Mouse (Mus musculus): Measurements from ENCODE around the gene Adk. TPM values are rescaled to one million over a fixed set of nuclear protein-coding genes. Genes with fewer than 3 reads are reported as not detected.

Gene Adk
- total and polyA plus RNA-seq, 2 experiments from 2014 or later = 126 to 246 TPM

GRCm38 (mm10) chr14:21367095-21367494, 314.7 kb downstream of the Adk start:
- Histone ChIP-seq H3K27ac (ENCODE audit: low read depth) (peak overlapping the region; percentile 57), H3K4me3 (ENCODE audit: low read depth, low read length) (no peak overlapping the region)

GRCm38 (mm10) chr14:21368622-21369021, 316.2 kb downstream of the Adk start:
- Histone ChIP-seq H3K36me3 (replicated peaks; ENCODE audit: control insufficient read depth, insufficient read depth, low read length) (0 out of 2 replicates have a peak, but pooled peaks cover 4% of the 10 kb centered on the region), H3K27ac (ENCODE audit: low read depth) (no peak overlapping the region), H3K9me3 (replicated peaks; ENCODE audit: control insufficient read depth, low read length) (peaks cover 3% of the 10 kb centered on the region; the same call in 1 of the 2 replicates), H3K27me3 (ENCODE audit: control insufficient read depth, insufficient read depth, low read length) (no peaks in the 10 kb centered on the region), H3K4me1 (ENCODE audit: control insufficient read depth, insufficient read depth) (peaks cover 18% of the 10 kb centered on the region; the same call in 1 of the 2 replicates), H3K4me3 (ENCODE audit: low read depth, low read length) (no peak overlapping the region), H3K9ac (replicated peaks; ENCODE audit: low read depth, low read length) (no peak overlapping the region), H3K4me2 (ENCODE audit: low read depth, low read length) (no peak overlapping the region)
- no peak for DNase-seq (ENCODE audit: low spot score)
- no peak for ATAC-seq (ENCODE audit: insufficient read depth, low read depth)
- WGBS = 36% methylated on average over 2 of the region's 2 CpGs
- TF ChIP-seq CTCF (IDR thresholded peaks at IDR 0.05; ENCODE audit: low read depth) = no peak
- TF ChIP-seq EP300 (IDR thresholded peaks at IDR 0.05; ENCODE audit: low read depth) = no peak

More at GRCm38 (mm10) chr14:21367095-21367494, 314.7 kb downstream of the Adk start:
- Histone ChIP-seq H3K9ac (replicated peaks; ENCODE audit: low read depth, low read length) (no peak overlapping the region), H3K4me2 (ENCODE audit: low read depth, low read length) (no peak overlapping the region), H3K9me3 (replicated peaks; ENCODE audit: control insufficient read depth, low read length) (peaks cover 3% of the 10 kb centered on the region; the same call in 1 of the 2 replicates), H3K27me3 (ENCODE audit: control insufficient read depth, insufficient read depth, low read length) (no peaks in the 10 kb centered on the region), H3K36me3 (replicated peaks; ENCODE audit: control insufficient read depth, insufficient read depth, low read length) (0 out of 2 replicates have a peak, but pooled peaks cover 4% of the 10 kb centered on the region), H3K4me1 (ENCODE audit: control insufficient read depth, insufficient read depth) (peaks cover 18% of the 10 kb centered on the region; the same call in 1 of the 2 replicates)
- WGBS = 58% methylated on average over 2 of the region's 2 CpGs
- TF ChIP-seq CTCF (IDR thresholded peaks at IDR 0.05; ENCODE audit: low read depth) = no peak
- TF ChIP-seq EP300 (IDR thresholded peaks at IDR 0.05; ENCODE audit: low read depth) = 0 out of 2 replicates have a peak, but pooled peaks have one; percentile 24
- ATAC-seq (ENCODE audit: insufficient read depth, low read depth) (peak; percentile 39; the same call in 1 of the 2 replicates), DNase-seq (ENCODE audit: low spot score) (peak; percentile 50)

GRCm38 (mm10) chr14:21369127-21369526, 316.8 kb downstream of the Adk start:
- H3K27ac ChIP-seq (ENCODE audit: low read depth) = peak overlapping the region; percentile 48; the same call in 1 of the 2 replicates
- WGBS = 6% methylated on average over 5 of the region's 5 CpGs

GRCm38 (mm10) chr14:21371946-21372345, 319.6 kb downstream of the Adk start:
- WGBS = 82% methylated on average over 2 of the region's 2 CpGs
- H3K4me1 ChIP-seq (ENCODE audit: control insufficient read depth, insufficient read depth) = peaks cover 15% of the 10 kb centered on the region; the same call in 1 of the 2 replicates
- DNase-seq (ENCODE audit: low spot score) (no peak), ATAC-seq (ENCODE audit: insufficient read depth, low read depth) (no peak)
- no peak for TF ChIP-seq CTCF (IDR thresholded peaks at IDR 0.05; ENCODE audit: low read depth)
- no peak for TF ChIP-seq EP300 (IDR thresholded peaks at IDR 0.05; ENCODE audit: low read depth)
- H3K9me3 ChIP-seq (replicated peaks; ENCODE audit: control insufficient read depth, low read length) = no peaks in the 10 kb centered on the region
- no peak overlapping the region for H3K27ac ChIP-seq (ENCODE audit: low read depth)
- H3K4me2 ChIP-seq (ENCODE audit: low read depth, low read length) = no peak overlapping the region
- H3K9ac ChIP-seq (replicated peaks; ENCODE audit: low read depth, low read length) = no peak overlapping the region
- no peaks in the 10 kb centered on the region for H3K36me3 ChIP-seq (replicated peaks; ENCODE audit: control insufficient read depth, insufficient read depth, low read length)
- no peaks in the 10 kb centered on the region for H3K27me3 ChIP-seq (ENCODE audit: control insufficient read depth, insufficient read depth, low read length)
- H3K4me3 ChIP-seq (ENCODE audit: low read depth, low read length) = no peak overlapping the region

More at GRCm38 (mm10) chr14:21369127-21369526, 316.8 kb downstream of the Adk start:
- TF ChIP-seq EP300 (IDR thresholded peaks at IDR 0.05; ENCODE audit: low read depth) (peak; percentile 21; the same call in 1 of the 2 replicates), CTCF (IDR thresholded peaks at IDR 0.05; ENCODE audit: low read depth) (no peak)
- Histone ChIP-seq H3K9me3 (replicated peaks; ENCODE audit: control insufficient read depth, low read length) (peaks cover 3% of the 10 kb centered on the region; the same call in 1 of the 2 replicates), H3K9ac (replicated peaks; ENCODE audit: low read depth, low read length) (no peak overlapping the region), H3K4me1 (ENCODE audit: control insufficient read depth, insufficient read depth) (peaks cover 18% of the 10 kb centered on the region; the same call in 1 of the 2 replicates), H3K4me2 (ENCODE audit: low read depth, low read length) (no peak overlapping the region), H3K36me3 (replicated peaks; ENCODE audit: control insufficient read depth, insufficient read depth, low read length) (0 out of 2 replicates have a peak, but pooled peaks cover 4% of the 10 kb centered on the region), H3K27me3 (ENCODE audit: control insufficient read depth, insufficient read depth, low read length) (no peaks in the 10 kb centered on the region), H3K4me3 (ENCODE audit: low read depth, low read length) (no peak overlapping the region)
- peak; percentile 83 for DNase-seq (ENCODE audit: low spot score)
- ATAC-seq (ENCODE audit: insufficient read depth, low read depth) = peak; percentile 90

GRCm38 (mm10) chr14:21372689-21373088, 320.3 kb downstream of the Adk start:
- H3K4me2 ChIP-seq (ENCODE audit: low read depth, low read length) = no peak overlapping the region
- no peak for DNase-seq (ENCODE audit: low spot score)
- H3K27ac ChIP-seq (ENCODE audit: low read depth) = no peak overlapping the region
- no peak overlapping the region for H3K9ac ChIP-seq (replicated peaks; ENCODE audit: low read depth, low read length)
- no peak for TF ChIP-seq EP300 (IDR thresholded peaks at IDR 0.05; ENCODE audit: low read depth)
- TF ChIP-seq CTCF (IDR thresholded peaks at IDR 0.05; ENCODE audit: low read depth) = no peak
- no peaks in the 10 kb centered on the region for H3K9me3 ChIP-seq (replicated peaks; ENCODE audit: control insufficient read depth, low read length)
- H3K36me3 ChIP-seq (replicated peaks; ENCODE audit: control insufficient read depth, insufficient read depth, low read length) = no peaks in the 10 kb centered on the region
- no peak overlapping the region for H3K4me3 ChIP-seq (ENCODE audit: low read depth, low read length)
- peaks cover 8% of the 10 kb centered on the region; the same call in 1 of the 2 replicates for H3K4me1 ChIP-seq (ENCODE audit: control insufficient read depth, insufficient read depth)
- no peaks in the 10 kb centered on the region for H3K27me3 ChIP-seq (ENCODE audit: control insufficient read depth, insufficient read depth, low read length)
- WGBS = 90% methylated on average over 5 of the region's 5 CpGs
- no peak for ATAC-seq (ENCODE audit: insufficient read depth, low read depth)

Data from heart, postnatal 0 days (tissue).